Mouse (Mus musculus): Measurements from ENCODE around the gene Gsap.
"Not testable (repeated sequence)": the region's sequence is repeated elsewhere in the genome, so short reads cannot be mapped to it uniquely, and the experiment has no call there.

The Gsap gene

GRCm38 (mm10) chr5:21183046-21183445, 3.0 kb upstream of the Gsap start:
- not testable (repeated sequence) for DNase-seq

- DNase-seq = no peak
Measured at GRCm38 (mm10) chr5:21186821-21187220, 766 bp downstream of the Gsap start.

- no peak for DNase-seq
Measured at GRCm38 (mm10) chr5:21188435-21188834, 2.4 kb downstream of the Gsap start.

GRCm38 (mm10) chr5:21189036-21189435, 3.0 kb downstream of the Gsap start:
- no peak for DNase-seq

GRCm38 (mm10) chr5:21189460-21189859, 3.4 kb downstream of the Gsap start:
- no peak for DNase-seq

GRCm38 (mm10) chr5:21203504-21203903, 17.4 kb downstream of the Gsap start:
- no peak for DNase-seq

- DNase-seq = no peak
Measured at GRCm38 (mm10) chr5:21204157-21204556, 18.1 kb downstream of the Gsap start.

GRCm38 (mm10) chr5:21206014-21206413, 20.0 kb downstream of the Gsap start:
- DNase-seq = no peak

- no peak for DNase-seq
Measured at GRCm38 (mm10) chr5:21211406-21211805, 25.4 kb downstream of the Gsap start.

- no peak for DNase-seq
Measured at GRCm38 (mm10) chr5:21212933-21213332, 26.9 kb downstream of the Gsap start.

GRCm38 (mm10) chr5:21213801-21214200, 27.7 kb downstream of the Gsap start:
- DNase-seq = no peak

- no peak for DNase-seq
Measured at GRCm38 (mm10) chr5:21217453-21218294, 31.6 kb downstream of the Gsap start.

GRCm38 (mm10) chr5:21232876-21233275, 46.8 kb downstream of the Gsap start:
- DNase-seq = no peak

GRCm38 (mm10) chr5:21244575-21244974, 58.5 kb downstream of the Gsap start:
- DNase-seq = no peak

GRCm38 (mm10) chr5:21245241-21245640, 59.2 kb downstream of the Gsap start:
- no peak for DNase-seq

GRCm38 (mm10) chr5:21246794-21247193, 60.7 kb downstream of the Gsap start:
- no peak for DNase-seq

- no peak for DNase-seq
Measured at GRCm38 (mm10) chr5:21247916-21248315, 61.9 kb downstream of the Gsap start.

GRCm38 (mm10) chr5:21248834-21249233, 62.8 kb downstream of the Gsap start:
- no peak for DNase-seq

GRCm38 (mm10) chr5:21254731-21255525, 68.9 kb downstream of the Gsap start:
- no peak for DNase-seq

- DNase-seq = no peak
Measured at GRCm38 (mm10) chr5:21255551-21256132, 69.6 kb downstream of the Gsap start.

GRCm38 (mm10) chr5:21257126-21257525, 71.1 kb downstream of the Gsap start:
- DNase-seq = no peak

- no peak for DNase-seq
Measured at GRCm38 (mm10) chr5:21257806-21258205, 71.8 kb downstream of the Gsap start.

GRCm38 (mm10) chr5:21260746-21261145, 74.7 kb downstream of the Gsap start:
- no peak for DNase-seq
